Mouse (Mus musculus): ENCODE data around the gene 9830107B12Rik. TPM values are rescaled to one million over a fixed set of nuclear protein-coding genes. Genes with fewer than 3 reads are reported as not detected.
"Not testable (repeated sequence)": the region's sequence is repeated elsewhere in the genome, so short reads cannot be mapped to it uniquely, and the experiment has no call there.

Gene 9830107B12Rik
- 0.10 TPM in 1 of 2 replicates, not detected in the other for polyA plus RNA-seq (2016; fragmentation: Nextera tagmentation; extraction: Ambion mirVana)

GRCm38 (mm10) chr17:48146120-48146519 lies at the start of gene 9830107B12Rik:
Gene 9830107B12Rik (minus strand): TSS chr17:48146268.
- H3K36me3 ChIP-seq: no peaks in the 10 kb centered on the region
- ATAC-seq (ENCODE audit: low FRiP score): no peak
- H3K27ac ChIP-seq: no peak within 1 kb of the TSS
- no peak within 1 kb of the TSS for H3K4me2 ChIP-seq (replicated peaks)
- H3K9ac ChIP-seq: no peak within 1 kb of the TSS
- 0 out of 2 replicates have a peak, but pooled peaks cover 3% of the 10 kb centered on the region for H3K9me3 ChIP-seq (replicated peaks)
- H3K4me3 ChIP-seq: no peak within 1 kb of the TSS
- WGBS: 73% methylated on average over 3 of the region's 3 CpGs
- H3K4me1 ChIP-seq: no peaks in the 10 kb centered on the region
- H3K27me3 ChIP-seq: no peaks in the 10 kb centered on the region

- Histone ChIP-seq H3K36me3 (no peaks in the 10 kb centered on the region), H3K4me1 (no peaks in the 10 kb centered on the region), H3K9me3 (replicated peaks) (no peaks in the 10 kb centered on the region), H3K27ac (no peak overlapping the region), H3K4me2 (replicated peaks) (no peak overlapping the region), H3K9ac (no peak overlapping the region), H3K4me3 (no peak overlapping the region), H3K27me3 (no peaks in the 10 kb centered on the region)
- no peak for ATAC-seq (ENCODE audit: low FRiP score)
- WGBS: 84% methylated on average over 2 of the region's 2 CpGs
Observed at GRCm38 (mm10) chr17:48192366-48192765, 46.3 kb upstream of the 9830107B12Rik start.

- no peaks in the 10 kb centered on the region for H3K36me3 ChIP-seq
- no peaks in the 10 kb centered on the region for H3K27me3 ChIP-seq
- no peak overlapping the region for H3K9ac ChIP-seq
- H3K4me3 ChIP-seq: no peak overlapping the region
- H3K27ac ChIP-seq: no peak overlapping the region
- WGBS: 77% methylated on average over 5 of the region's 5 CpGs
- H3K4me2 ChIP-seq (replicated peaks): no peak overlapping the region
- no peaks in the 10 kb centered on the region for H3K4me1 ChIP-seq
- no peaks in the 10 kb centered on the region for H3K9me3 ChIP-seq (replicated peaks)
- no peak for ATAC-seq (ENCODE audit: low FRiP score)
Observed at GRCm38 (mm10) chr17:48185252-48185651, 39.2 kb upstream of the 9830107B12Rik start.

- not testable (repeated sequence) for H3K4me1 ChIP-seq; H3K27ac ChIP-seq; ATAC-seq (ENCODE audit: low FRiP score); H3K36me3 ChIP-seq; H3K4me3 ChIP-seq; H3K9me3 ChIP-seq (replicated peaks); H3K9ac ChIP-seq; H3K27me3 ChIP-seq; H3K4me2 ChIP-seq (replicated peaks)
- 87% methylated on average over 2 of the region's 2 CpGs for WGBS
Observed at GRCm38 (mm10) chr17:48167103-48167502, 21.0 kb upstream of the 9830107B12Rik start, which contains the start of gene A530064D06Rik. Gene A530064D06Rik (minus strand): TSS chr17:48167275.

GRCm38 (mm10) chr17:48157382-48158076 lies 11.5 kb upstream of the 9830107B12Rik start:
- Histone ChIP-seq H3K27me3 (no peaks in the 10 kb centered on the region), H3K36me3 (no peaks in the 10 kb centered on the region), H3K9me3 (replicated peaks) (peaks cover 7% of the 10 kb centered on the region; the same call in 1 of the 2 replicates), H3K4me1 (no peaks in the 10 kb centered on the region), H3K27ac (no peak overlapping the region), H3K4me3 (no peak overlapping the region), H3K4me2 (replicated peaks) (no peak overlapping the region), H3K9ac (no peak overlapping the region)
- 67% methylated on average over 1 of the region's 1 CpGs for WGBS
- no peak for ATAC-seq (ENCODE audit: low FRiP score)

- 94% methylated on average over 2 of the region's 2 CpGs for WGBS
- Histone ChIP-seq H3K9ac (no peak overlapping the region), H3K27me3 (no peaks in the 10 kb centered on the region), H3K27ac (no peak overlapping the region), H3K9me3 (replicated peaks) (no peaks in the 10 kb centered on the region), H3K4me1 (no peaks in the 10 kb centered on the region), H3K36me3 (no peaks in the 10 kb centered on the region), H3K4me3 (no peak overlapping the region), H3K4me2 (replicated peaks) (no peak overlapping the region)
- ATAC-seq (ENCODE audit: low FRiP score): no peak
Observed at GRCm38 (mm10) chr17:48132810-48133209, 13.3 kb downstream of the 9830107B12Rik start.

- Histone ChIP-seq H3K9ac (no peak overlapping the region), H3K4me2 (replicated peaks) (no peak overlapping the region), H3K27me3 (no peaks in the 10 kb centered on the region), H3K9me3 (replicated peaks) (no peaks in the 10 kb centered on the region), H3K4me1 (no peaks in the 10 kb centered on the region), H3K4me3 (no peak overlapping the region), H3K36me3 (no peaks in the 10 kb centered on the region), H3K27ac (no peak overlapping the region)
- ATAC-seq (ENCODE audit: low FRiP score): no peak
- 93% methylated on average over 20 of the region's 20 CpGs for WGBS
Observed at GRCm38 (mm10) chr17:48120456-48120855, 25.6 kb downstream of the 9830107B12Rik start.

GRCm38 (mm10) chr17:48119656-48120055 lies 26.4 kb downstream of the 9830107B12Rik start:
- Histone ChIP-seq H3K4me3 (no peak overlapping the region), H3K36me3 (no peaks in the 10 kb centered on the region), H3K4me2 (replicated peaks) (no peak overlapping the region), H3K9ac (no peak overlapping the region), H3K27me3 (no peaks in the 10 kb centered on the region), H3K9me3 (replicated peaks) (no peaks in the 10 kb centered on the region), H3K4me1 (no peaks in the 10 kb centered on the region), H3K27ac (no peak overlapping the region)
- no peak for ATAC-seq (ENCODE audit: low FRiP score)
- WGBS: 27% methylated on average over 3 of the region's 3 CpGs

- no peak for ATAC-seq (ENCODE audit: low FRiP score)
- Histone ChIP-seq H3K4me1 (no peaks in the 10 kb centered on the region), H3K27ac (no peak overlapping the region), H3K9me3 (replicated peaks) (peaks cover 5% of the 10 kb centered on the region; the same call in 1 of the 2 replicates), H3K27me3 (no peaks in the 10 kb centered on the region), H3K4me3 (no peak overlapping the region), H3K9ac (no peak overlapping the region), H3K36me3 (no peaks in the 10 kb centered on the region), H3K4me2 (replicated peaks) (no peak overlapping the region)
- 64% methylated on average over 1 of the region's 1 CpGs for WGBS
Observed at GRCm38 (mm10) chr17:48118570-48118969, 27.5 kb downstream of the 9830107B12Rik start.

- Histone ChIP-seq H3K4me3 (no peak overlapping the region), H3K4me2 (replicated peaks) (no peak overlapping the region), H3K27ac (no peak overlapping the region), H3K4me1 (peaks cover 5% of the 10 kb centered on the region), H3K9ac (no peak overlapping the region), H3K9me3 (replicated peaks) (peaks cover 11% of the 10 kb centered on the region), H3K36me3 (no peaks in the 10 kb centered on the region), H3K27me3 (no peaks in the 10 kb centered on the region)
- ATAC-seq (ENCODE audit: low FRiP score): no peak
- WGBS: 51% methylated on average over 8 of the region's 8 CpGs
Observed at GRCm38 (mm10) chr17:48110547-48111287, 35.4 kb downstream of the 9830107B12Rik start.

- Histone ChIP-seq H3K36me3 (no peaks in the 10 kb centered on the region), H3K27ac (no peak overlapping the region), H3K9ac (no peak overlapping the region), H3K4me3 (no peak overlapping the region), H3K4me1 (peaks cover 5% of the 10 kb centered on the region), H3K4me2 (replicated peaks) (no peak overlapping the region), H3K9me3 (replicated peaks) (peaks cover 6% of the 10 kb centered on the region), H3K27me3 (no peaks in the 10 kb centered on the region)
- 78% methylated on average over 3 of the region's 3 CpGs for WGBS
- ATAC-seq (ENCODE audit: low FRiP score): no peak
Observed at GRCm38 (mm10) chr17:48108520-48108919, 37.5 kb downstream of the 9830107B12Rik start.

- H3K4me2 ChIP-seq (replicated peaks): no peak overlapping the region
- H3K27me3 ChIP-seq: no peaks in the 10 kb centered on the region
- peaks cover 5% of the 10 kb centered on the region for H3K4me1 ChIP-seq
- H3K9me3 ChIP-seq (replicated peaks): no peaks in the 10 kb centered on the region
- H3K9ac ChIP-seq: no peak overlapping the region
- no peak overlapping the region for H3K4me3 ChIP-seq
- H3K27ac ChIP-seq: no peak overlapping the region
- no peaks in the 10 kb centered on the region for H3K36me3 ChIP-seq
- 54% methylated on average over 6 of the region's 6 CpGs for WGBS
- no peak for ATAC-seq (ENCODE audit: low FRiP score)
Observed at GRCm38 (mm10) chr17:48107862-48108261, 38.2 kb downstream of the 9830107B12Rik start.
